Mouse (Mus musculus) yolk sac, embryonic 10.5 days (tissue): ENCODE results near the gene 6430531B16Rik.

Source experiments
- DNase-seq: peaks from one replicate; pipeline ENCODE4 v3.0.0-alpha.2; 2017; ENCODE audit warnings: low spot score

6430531B16Rik gene

GRCm38 (mm10) chr7:139937138-139937537 is 41.4 kb downstream of the 6430531B16Rik start:
- no peak for DNase-seq

- DNase-seq = peak; percentile 47
Measured at GRCm38 (mm10) chr7:139936705-139937104, 41.9 kb downstream of the 6430531B16Rik start.

GRCm38 (mm10) chr7:139930732-139931131 is 47.8 kb downstream of the 6430531B16Rik start:
- peak; percentile 27 for DNase-seq
